Mouse (Mus musculus) liver, embryonic 13.5 days (tissue): ENCODE measurements around the gene Olfr1043. TPM values are rescaled to one million over a fixed set of nuclear protein-coding genes. Genes with fewer than 3 reads are reported as not detected.

Experiments
- polyA plus RNA-seq: library from polyadenylated mRNA; unstranded; fragments of >200 nt; fragmentation: Nextera tagmentation; extraction: Ambion mirVana; gene quantifications from 2 replicates; pipeline ENCODE4 v1.2.1, GENCODE M21; 2015

Gene Olfr1043
- polyA plus RNA-seq, 1 experiment from 2014 or later: not detected

Other genes with a start within 250 kb of the Olfr1043 start
- not detected in 2 replicates for gene Olfr1026, start 246.0 kb downstream of the Olfr1043 start, polyA plus RNA-seq
- not detected in 2 replicates for gene Olfr1028, start 217.1 kb downstream of the Olfr1043 start, polyA plus RNA-seq
- not detected in 2 replicates for gene Olfr1029, start 193.6 kb downstream of the Olfr1043 start, polyA plus RNA-seq
- gene Olfr1030, start 188.2 kb downstream of the Olfr1043 start, polyA plus RNA-seq: not detected in 2 replicates
- not detected in 2 replicates for gene Olfr1031, start 177.2 kb downstream of the Olfr1043 start, polyA plus RNA-seq
- gene Olfr1032, start 162.0 kb downstream of the Olfr1043 start, polyA plus RNA-seq: not detected in 2 replicates
- 0.16 and 0.41 TPM in 2 replicates for gene Olfr1033, start 146.9 kb downstream of the Olfr1043 start, polyA plus RNA-seq
- not detected in 2 replicates for gene Olfr1034, start 121.7 kb downstream of the Olfr1043 start, polyA plus RNA-seq
- not detected in 2 replicates for gene Olfr1036, start 93.5 kb downstream of the Olfr1043 start, polyA plus RNA-seq
- not detected in 2 replicates for gene Olfr1037, start 80.1 kb downstream of the Olfr1043 start, polyA plus RNA-seq
- not detected in 2 replicates for gene Olfr1039, start 31.6 kb downstream of the Olfr1043 start, polyA plus RNA-seq
- gene Olfr1040, start 20.8 kb downstream of the Olfr1043 start, polyA plus RNA-seq: not detected in 2 replicates
- gene Olfr1042, start 5.7 kb downstream of the Olfr1043 start, polyA plus RNA-seq: not detected in 2 replicates
- not detected in 2 replicates for gene Olfr1044, start 10.3 kb upstream of the Olfr1043 start, polyA plus RNA-seq
- gene Olfr52, start 18.2 kb upstream of the Olfr1043 start, polyA plus RNA-seq: not detected in 2 replicates
- not detected in 2 replicates for gene Olfr1045, start 35.5 kb upstream of the Olfr1043 start, polyA plus RNA-seq
- not detected in 2 replicates for gene Olfr1046, start 51.8 kb upstream of the Olfr1043 start, polyA plus RNA-seq
- gene Olfr1047, start 63.9 kb upstream of the Olfr1043 start, polyA plus RNA-seq: not detected in 2 replicates
- not detected in 2 replicates for gene Olfr1048, start 72.8 kb upstream of the Olfr1043 start, polyA plus RNA-seq
- gene Olfr1049, start 90.8 kb upstream of the Olfr1043 start, polyA plus RNA-seq: not detected in 2 replicates
- not detected in 2 replicates for gene Olfr1051, start 111.6 kb upstream of the Olfr1043 start, polyA plus RNA-seq
- gene Olfr1052, start 124.9 kb upstream of the Olfr1043 start, polyA plus RNA-seq: not detected in 2 replicates
- gene Olfr1053, start 147.8 kb upstream of the Olfr1043 start, polyA plus RNA-seq: not detected in 2 replicates
- gene Olfr1054, start 167.9 kb upstream of the Olfr1043 start, polyA plus RNA-seq: not detected in 2 replicates
- gene Olfr1055, start 182.8 kb upstream of the Olfr1043 start, polyA plus RNA-seq: not detected in 2 replicates
- gene Olfr1056, start 194.9 kb upstream of the Olfr1043 start, polyA plus RNA-seq: not detected in 2 replicates
- gene Olfr1057, start 210.9 kb upstream of the Olfr1043 start, polyA plus RNA-seq: not detected in 2 replicates
- gene Olfr1058, start 221.0 kb upstream of the Olfr1043 start, polyA plus RNA-seq: not detected in 2 replicates
- not detected in 2 replicates for gene Olfr1061, start 246.5 kb upstream of the Olfr1043 start, polyA plus RNA-seq